Mouse (Mus musculus) activated CD4-positive, CD25-positive, alpha-beta regulatory T cell (primary cell): Measurements from ENCODE around the gene Egfl7. TPM values are rescaled to one million over a fixed set of nuclear protein-coding genes. Genes with fewer than 3 reads are reported as not detected.

Experiments
- polyA plus RNA-seq, 2 experiments: library from polyadenylated mRNA; unstranded; fragments of 100-300 nt; shearing (Covaris generic); gene quantifications; one replicate each; pipeline ENCODE4 v1.2.1; 2017

Gene Egfl7
- 1 to 10 TPM in 1 of 2 experiments, under 1 TPM in 1; 0.93 to 1.8 TPM for polyA plus RNA-seq

GRCm38 (mm10) chr2:26579714-26580113, at the start of gene Egfl7:
Egfl7 (plus strand) TSS chr2:26580014.

GRCm38 (mm10) chr2:26586294-26587043, 6.7 kb downstream of the Egfl7 start, which contains the start of gene Gm20532:
Gm20532 (plus strand) TSS chr2:26586639.

GRCm38 (mm10) chr2:26603720-26604671, 24.2 kb downstream of the Egfl7 start, which contains the start of gene Agpat2:
Agpat2 (minus strand) TSS chr2:26604417.

GRCm38 (mm10) chr2:26627921-26628739, 48.3 kb downstream of the Egfl7 start, which contains the start of gene Fam69b:
Fam69b (plus strand) TSS chr2:26628457.

Other genes with a start within 250 kb of the Egfl7 start
- 10 to 100 TPM; 16.2 to 19.0 TPM for gene Dnlz, start 227.9 kb upstream of the Egfl7 start, polyA plus RNA-seq
- gene Card9, start 219.1 kb upstream of the Egfl7 start, polyA plus RNA-seq, result 1 to 10 TPM; 2.2 to 5.9 TPM
- 10 to 100 TPM; 33.2 to 37.9 TPM for gene Snapc4, start 199.4 kb upstream of the Egfl7 start, polyA plus RNA-seq
- gene Entr1, start 190.7 kb upstream of the Egfl7 start, polyA plus RNA-seq, result 100 to 1,000 TPM; 141 to 145 TPM
- 10 to 100 TPM; 77.5 to 86.2 TPM for gene Pmpca, start 190.7 kb upstream of the Egfl7 start, polyA plus RNA-seq
- gene Inpp5e, start 170.8 kb upstream of the Egfl7 start, polyA plus RNA-seq, result 10 to 100 TPM; 26.4 to 29.8 TPM
- gene Sec16a, start 134.8 kb upstream of the Egfl7 start, polyA plus RNA-seq, result 10 to 100 TPM; 21.7 to 46.1 TPM
- gene Notch1, start 63.4 kb upstream of the Egfl7 start, polyA plus RNA-seq, result 10 to 100 TPM; 27.3 to 44.7 TPM
- gene Gm20532, start 6.6 kb downstream of the Egfl7 start, polyA plus RNA-seq, result not detected
- 10 to 100 TPM; 16.6 to 23.4 TPM for gene Agpat2, start 24.4 kb downstream of the Egfl7 start, polyA plus RNA-seq
- 10 to 100 TPM in 1 of 2 experiments, 1 to 10 TPM in 1; 3.8 to 10.7 TPM for gene Fam69b, start 48.4 kb downstream of the Egfl7 start, polyA plus RNA-seq
- gene Lcn4, start 91.3 kb downstream of the Egfl7 start, polyA plus RNA-seq, result 1 to 10 TPM in 1 of 2 experiments, under 1 TPM in 1; 0.29 to 3.0 TPM